Comparison of ENCODE assay signal across 16 mouse cellular contexts in genomic region chr10:61443876-61444275, GRCm38 (mm10). TPM values are rescaled to one million over a fixed set of nuclear protein-coding genes. Genes with fewer than 3 reads are reported as not detected.
DNase-seq lines count a peak whose midpoint lies in the region; ATAC-seq lines count a peak whose summit lies in the region.
"Had no signal": no experiment of that assay in that cellular context is flagged by ENCODE, and none has a peak within 500 bp of the region (broad histone marks: within the 10 kb centered on the region; RNA-seq: fewer than 3 reads in every experiment).

No protein-coding gene starts in this region.

- H3K36me3 ChIP-seq in heart, embryonic 14.5 days (ENCODE audit: control insufficient read depth, insufficient read depth, low read length) = peaks cover 20% of the 10 kb centered on the region; the same call in 1 of the 2 replicates
- H3K36me3 ChIP-seq in midbrain, embryonic 12.5 days = peaks cover 11% of the 10 kb centered on the region; the same call in 1 of the 2 replicates
- peaks cover 72% of the 10 kb centered on the region for H3K36me3 ChIP-seq in midbrain, embryonic 10.5 days
- H3K36me3 ChIP-seq in limb, embryonic 10.5 days = peaks cover 49% of the 10 kb centered on the region
- no peaks in the 10 kb centered on the region for H3K36me3 ChIP-seq in neural tube, embryonic 15.5 days

- peak overlapping the region; percentile 27 to 33 for H3K27ac ChIP-seq in heart, embryonic 14.5 days (replicated peaks in 1 of 2; ENCODE audit: control insufficient read depth in 1 of 2, insufficient read depth in 1 of 2, low read depth in 2 of 2, low read length in 2 of 2)
- 0 out of 2 replicates have a peak overlapping the region, but pooled peaks have one; percentile 5 for H3K27ac ChIP-seq in midbrain, embryonic 12.5 days (replicated peaks)
- H3K27ac ChIP-seq in midbrain, embryonic 10.5 days (replicated peaks) = no peak overlapping the region
- peak overlapping the region; percentile 50; the same call in 1 of the 2 replicates for H3K27ac ChIP-seq in limb, embryonic 10.5 days
- H3K27ac ChIP-seq in neural tube, embryonic 15.5 days (replicated peaks) = 0 out of 2 replicates have a peak overlapping the region, but pooled peaks have one; percentile 58
- H3K27ac ChIP-seq: lung, embryonic 15.5 days had no signal

- no peak for DNase-seq in heart, postnatal 4 days
- DNase-seq in midbrain, embryonic 10.5 days (ENCODE audit: low spot score) = no peak
- DNase-seq in limb, embryonic 10.5 days (ENCODE audit: low spot score) = no peak
- DNase-seq in cerebellum, adult 18-20 months = no peak
- DNase-seq: adrenal gland, postnatal 36 days; cerebellum, postnatal 36 days; heart, adult 18-20 months; kidney, adult 18-20 months; right cerebral cortex, postnatal 25 days; thymus, adult 18-20 months had no signal

- 46% methylated on average over 1 of the region's 1 CpGs for WGBS in heart, embryonic 14.5 days
- 71% methylated on average over 1 of the region's 1 CpGs for WGBS in midbrain, embryonic 12.5 days
- WGBS in midbrain, embryonic 10.5 days = 77% methylated on average over 1 of the region's 1 CpGs
- 84% methylated on average over 1 of the region's 1 CpGs for WGBS in limb, embryonic 10.5 days
- 84% methylated on average over 1 of the region's 1 CpGs for whole genome bisulfite sequencing in neural tube, embryonic 15.5 days

- no peak overlapping the region for H3K4me3 ChIP-seq in heart, embryonic 14.5 days (ENCODE audit: control insufficient read depth in 1 of 2, insufficient read depth in 1 of 2, low read depth in 1 of 2, low read length in 2 of 2)
- H3K4me3 ChIP-seq in midbrain, embryonic 12.5 days = no peak overlapping the region
- H3K4me3 ChIP-seq in midbrain, embryonic 10.5 days = no peak overlapping the region
- no peak overlapping the region for H3K4me3 ChIP-seq in limb, embryonic 10.5 days
- H3K4me3 ChIP-seq in neural tube, embryonic 15.5 days (replicated peaks) = no peak overlapping the region
- H3K4me3 ChIP-seq: lung, embryonic 15.5 days had no signal

- H3K9ac ChIP-seq in heart, embryonic 14.5 days (ENCODE audit: low read length) = no peak overlapping the region
- 0 out of 2 replicates have a peak overlapping the region, but pooled peaks have one; percentile 28 for H3K9ac ChIP-seq in midbrain, embryonic 12.5 days (replicated peaks)
- H3K9ac ChIP-seq in neural tube, embryonic 15.5 days (replicated peaks) = no peak overlapping the region
- H3K9ac ChIP-seq: lung, embryonic 15.5 days had no signal

- no peaks in the 10 kb centered on the region for H3K9me3 ChIP-seq in heart, embryonic 14.5 days (ENCODE audit: control insufficient read depth, low read length)
- no peaks in the 10 kb centered on the region for H3K9me3 ChIP-seq in midbrain, embryonic 12.5 days
- H3K9me3 ChIP-seq in midbrain, embryonic 10.5 days (replicated peaks) = no peaks in the 10 kb centered on the region
- H3K9me3 ChIP-seq in limb, embryonic 10.5 days (replicated peaks) = no peaks in the 10 kb centered on the region
- H3K9me3 ChIP-seq in neural tube, embryonic 15.5 days (replicated peaks) = no peaks in the 10 kb centered on the region
- H3K9me3 ChIP-seq: lung, embryonic 15.5 days had no signal

- H3K27me3 ChIP-seq in heart, embryonic 14.5 days (ENCODE audit: control insufficient read depth, insufficient read depth, low read length) = no peaks in the 10 kb centered on the region
- H3K27me3 ChIP-seq in midbrain, embryonic 12.5 days = no peaks in the 10 kb centered on the region
- no peaks in the 10 kb centered on the region for H3K27me3 ChIP-seq in midbrain, embryonic 10.5 days (ENCODE audit: low read depth, poor library complexity, severe bottlenecking)
- H3K27me3 ChIP-seq in limb, embryonic 10.5 days (ENCODE audit: low read depth, poor library complexity, severe bottlenecking) = no peaks in the 10 kb centered on the region
- no peaks in the 10 kb centered on the region for H3K27me3 ChIP-seq in neural tube, embryonic 15.5 days (replicated peaks)
- H3K27me3 ChIP-seq: lung, embryonic 15.5 days had no signal

- peaks cover 19 to 48% of the 10 kb centered on the region in 2 experiments for H3K4me1 ChIP-seq in heart, embryonic 14.5 days (ENCODE audit: control insufficient read depth in 2 of 2, insufficient read depth in 2 of 2, low read length in 2 of 2)
- H3K4me1 ChIP-seq in midbrain, embryonic 12.5 days = peaks cover 43% of the 10 kb centered on the region
- peaks cover 52% of the 10 kb centered on the region for H3K4me1 ChIP-seq in midbrain, embryonic 10.5 days
- peaks cover 65% of the 10 kb centered on the region for H3K4me1 ChIP-seq in limb, embryonic 10.5 days
- H3K4me1 ChIP-seq in neural tube, embryonic 15.5 days = peaks cover 61% of the 10 kb centered on the region

- no peak overlapping the region for H3K4me2 ChIP-seq in heart, embryonic 14.5 days (ENCODE audit: low read length)
- H3K4me2 ChIP-seq in midbrain, embryonic 12.5 days (replicated peaks) = no peak overlapping the region
- H3K4me2 ChIP-seq in neural tube, embryonic 15.5 days = no peak overlapping the region
- H3K4me2 ChIP-seq: lung, embryonic 15.5 days had no signal

- no peak for ATAC-seq in heart, embryonic 14.5 days (ENCODE audit: insufficient number of reproducible peaks, insufficient read depth, low FRiP score, low read depth)
- no peak for ATAC-seq in midbrain, embryonic 12.5 days (ENCODE audit: low FRiP score, low read depth)
- no peak for ATAC-seq in neural tube, embryonic 15.5 days (ENCODE audit: low FRiP score)

RNA-seq across cellular contexts. Expression of gene Eif4ebp2, which starts 8.6 kb away (rescaled TPM):
- 36.6 and 36.9 TPM in 2 replicates for polyA plus RNA-seq in heart, embryonic 14.5 days (2014; fragmentation: Nextera tagmentation; extraction: Ambion mirVana)
- total RNA-seq in heart, postnatal 4 days (2021) = 10 to 100 TPM; 95.4 to 95.9 TPM
- 78.9 and 79.2 TPM in 2 replicates for polyA plus RNA-seq in midbrain, embryonic 12.5 days (2016; fragmentation: Nextera tagmentation; extraction: Ambion mirVana)
- polyA plus RNA-seq in midbrain, embryonic 10.5 days (2016; fragmentation: Nextera tagmentation; extraction: Ambion mirVana) = 85.4 and 89.4 TPM in 2 replicates
- polyA plus RNA-seq in limb, embryonic 10.5 days (2016; fragmentation: Nextera tagmentation; extraction: Ambion mirVana) = 83.2 and 85.7 TPM in 2 replicates
- 44.1 and 57.0 TPM in 2 replicates for polyA plus RNA-seq in neural tube, embryonic 15.5 days (2015; fragmentation: Nextera tagmentation; extraction: Ambion mirVana)

RNA-seq across cellular contexts. Expression of gene Nodal, which starts 26.1 kb away (rescaled TPM):
- 0.12 and 0.15 TPM in 2 replicates for polyA plus RNA-seq in heart, embryonic 14.5 days (2014; fragmentation: Nextera tagmentation; extraction: Ambion mirVana)
- total RNA-seq in heart, postnatal 4 days (2021) = under 1 TPM; 0.24 to 0.32 TPM
- polyA plus RNA-seq in midbrain, embryonic 12.5 days (2016; fragmentation: Nextera tagmentation; extraction: Ambion mirVana) = not detected in 2 replicates
- 0.25 and 0.26 TPM in 2 replicates for polyA plus RNA-seq in midbrain, embryonic 10.5 days (2016; fragmentation: Nextera tagmentation; extraction: Ambion mirVana)
- 0.13 and 0.36 TPM in 2 replicates for polyA plus RNA-seq in limb, embryonic 10.5 days (2016; fragmentation: Nextera tagmentation; extraction: Ambion mirVana)
- polyA plus RNA-seq in neural tube, embryonic 15.5 days (2015; fragmentation: Nextera tagmentation; extraction: Ambion mirVana) = 0.14 and 0.23 TPM in 2 replicates
- total RNA-seq: adrenal gland, postnatal 36 days; heart, adult 18-20 months; megakaryocyte progenitor cell, adult 5-6 weeks; MEL had no signal

RNA-seq across cellular contexts. Expression of gene Lrrc20, which starts 31.7 kb away (rescaled TPM):
- 10.5 and 13.3 TPM in 2 replicates for polyA plus RNA-seq in heart, embryonic 14.5 days (2014; fragmentation: Nextera tagmentation; extraction: Ambion mirVana)
- total RNA-seq in heart, postnatal 4 days (2021) = 10 to 100 TPM; 16.4 to 17.1 TPM
- 13.7 and 14.3 TPM in 2 replicates for polyA plus RNA-seq in midbrain, embryonic 12.5 days (2016; fragmentation: Nextera tagmentation; extraction: Ambion mirVana)
- polyA plus RNA-seq in midbrain, embryonic 10.5 days (2016; fragmentation: Nextera tagmentation; extraction: Ambion mirVana) = 10.1 and 12.1 TPM in 2 replicates
- 10.9 and 11.4 TPM in 2 replicates for polyA plus RNA-seq in limb, embryonic 10.5 days (2016; fragmentation: Nextera tagmentation; extraction: Ambion mirVana)
- 12.1 and 14.5 TPM in 2 replicates for polyA plus RNA-seq in neural tube, embryonic 15.5 days (2015; fragmentation: Nextera tagmentation; extraction: Ambion mirVana)
